In the genomic region with DNA sequence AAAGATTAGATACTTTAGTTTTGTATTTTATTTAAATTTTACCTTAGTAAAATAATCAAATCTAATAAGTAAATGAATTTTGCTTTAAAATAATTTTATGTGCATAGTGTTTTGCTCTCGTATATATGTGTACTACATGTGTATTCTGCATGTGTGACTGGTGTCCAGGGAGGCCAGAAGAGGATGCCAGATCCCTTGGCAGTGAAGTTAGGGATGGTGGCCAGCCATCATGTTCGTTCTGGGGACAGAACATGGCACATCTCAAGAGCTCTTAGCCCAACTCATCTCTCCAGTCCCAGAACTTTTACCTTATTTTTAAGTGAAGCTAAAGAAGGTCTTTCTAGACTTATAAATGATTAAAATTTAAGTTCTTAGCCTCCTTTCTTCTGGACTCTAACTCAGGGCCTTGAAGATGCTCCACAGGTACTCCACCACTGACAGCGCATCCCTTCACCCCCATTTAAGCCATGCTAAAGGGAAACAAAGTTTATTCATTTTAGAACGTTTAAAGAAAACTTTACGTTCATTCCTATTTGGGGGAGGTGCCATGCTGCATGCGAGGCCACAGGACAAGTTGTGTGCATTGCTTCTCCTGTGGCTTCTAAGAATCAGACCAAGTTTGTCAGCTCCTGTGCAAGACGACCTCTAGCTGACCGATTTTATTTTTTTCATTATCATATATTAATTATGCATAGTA, we compare ENCODE assay signal across 15 mouse cellular contexts. TPM values are rescaled to one million over a fixed set of nuclear protein-coding genes. Genes with fewer than 3 reads are reported as not detected.
DNase-seq lines count a peak whose midpoint lies in the region; ATAC-seq and TF ChIP-seq lines count a peak whose summit lies in the region.
"Had no signal": no experiment of that assay in that cellular context is flagged by ENCODE, and none has a peak within 500 bp of the region (broad histone marks: within the 10 kb centered on the region; RNA-seq: fewer than 3 reads in every experiment).

No protein-coding gene starts in this region.

- TF ChIP-seq CTCF in midbrain, postnatal 0 days (IDR thresholded peaks at IDR 0.05): no peak

- H3K4me2 ChIP-seq in midbrain, embryonic 11.5 days: no peak overlapping the region
- H3K4me2 ChIP-seq in midbrain, postnatal 0 days (ENCODE audit: low read depth, low read length, poor library complexity, severe bottlenecking): no peak overlapping the region
- H3K4me2 ChIP-seq: embryonic facial prominence, embryonic 12.5 days; forebrain, embryonic 15.5 days; heart, embryonic 12.5 days; hindbrain, embryonic 13.5 days had no signal

- H3K27me3 ChIP-seq in midbrain, embryonic 11.5 days (ENCODE audit: control insufficient read depth, insufficient read depth, low read length): no peaks in the 10 kb centered on the region
- no peaks in the 10 kb centered on the region for H3K27me3 ChIP-seq in midbrain, postnatal 0 days (ENCODE audit: insufficient read depth, low read length)
- H3K27me3 ChIP-seq: embryonic facial prominence, embryonic 12.5 days; forebrain, embryonic 15.5 days; heart, embryonic 12.5 days; hindbrain, embryonic 13.5 days had no signal

- H3K9me3 ChIP-seq in midbrain, embryonic 11.5 days (ENCODE audit: control insufficient read depth, low read length): no peaks in the 10 kb centered on the region
- no peaks in the 10 kb centered on the region for H3K9me3 ChIP-seq in midbrain, postnatal 0 days (ENCODE audit: low read length)
- H3K9me3 ChIP-seq: embryonic facial prominence, embryonic 12.5 days; forebrain, embryonic 15.5 days; heart, embryonic 12.5 days; hindbrain, embryonic 13.5 days had no signal

- no peak overlapping the region for H3K27ac ChIP-seq in midbrain, embryonic 11.5 days (ENCODE audit: low read depth, low read length)
- H3K27ac ChIP-seq in midbrain, postnatal 0 days (ENCODE audit: low read depth, low read length): no peak overlapping the region
- H3K27ac ChIP-seq: embryonic facial prominence, embryonic 12.5 days; forebrain, embryonic 15.5 days; hindbrain, embryonic 13.5 days; hindbrain, postnatal 0 days had no signal

- 89% methylated on average over 8 of the region's 8 CpGs for WGBS in midbrain, embryonic 11.5 days
- 91% methylated on average over 8 of the region's 8 CpGs for WGBS in midbrain, postnatal 0 days

- no peak overlapping the region for H3K9ac ChIP-seq in midbrain, embryonic 11.5 days (ENCODE audit: low read length)
- H3K9ac ChIP-seq in midbrain, postnatal 0 days (replicated peaks; ENCODE audit: low read length, poor library complexity, severe bottlenecking): no peak overlapping the region
- H3K9ac ChIP-seq: embryonic facial prominence, embryonic 12.5 days; forebrain, embryonic 15.5 days; heart, embryonic 12.5 days; hindbrain, embryonic 13.5 days had no signal

- no peak for ATAC-seq in midbrain, embryonic 11.5 days (ENCODE audit: low FRiP score)
- no peak for ATAC-seq in midbrain, postnatal 0 days (ENCODE audit: low FRiP score)
- ATAC-seq: forebrain, embryonic 15.5 days; hindbrain, postnatal 0 days had no signal

- H3K4me3 ChIP-seq in midbrain, embryonic 11.5 days (ENCODE audit: low read depth, low read length): no peak overlapping the region
- H3K4me3 ChIP-seq in midbrain, postnatal 0 days (ENCODE audit: low read depth, low read length): no peak overlapping the region
- H3K4me3 ChIP-seq: embryonic facial prominence, embryonic 12.5 days; forebrain, embryonic 15.5 days; heart, embryonic 12.5 days; hindbrain, embryonic 13.5 days had no signal

- H3K4me1 ChIP-seq in midbrain, embryonic 11.5 days (ENCODE audit: control insufficient read depth, insufficient read depth, low read length): peaks cover 2% of the 10 kb centered on the region; the same call in 1 of the 2 replicates
- H3K4me1 ChIP-seq in midbrain, postnatal 0 days (ENCODE audit: insufficient read depth, low read length): peaks cover 7% of the 10 kb centered on the region

- no peaks in the 10 kb centered on the region for H3K36me3 ChIP-seq in midbrain, embryonic 11.5 days (ENCODE audit: control insufficient read depth, insufficient read depth, low read length)
- H3K36me3 ChIP-seq in midbrain, postnatal 0 days (ENCODE audit: insufficient read depth, low read length): no peaks in the 10 kb centered on the region
- H3K36me3 ChIP-seq: embryonic facial prominence, embryonic 12.5 days; forebrain, embryonic 15.5 days; heart, embryonic 12.5 days; hindbrain, embryonic 13.5 days had no signal

- DNase-seq in cerebellum, postnatal 14 days: peak; percentile 49 to 67
- DNase-seq in cerebellum, adult 11 months: no peak
- peak; percentile 74 for DNase-seq in heart, adult 11 months
- DNase-seq in heart, postnatal 4 days: no peak
- DNase-seq in midbrain, embryonic 11.5 days (ENCODE audit: low spot score, missing footprints): peak; percentile 61
- no peak for DNase-seq in midbrain, postnatal 0 days (ENCODE audit: low spot score)
- DNase-seq: adrenal gland, adult 2 months; adrenal gland, postnatal 25 days; gastrocnemius, postnatal 10 days; kidney, adult 18-20 months had no signal

RNA-seq across cellular contexts. Expression of gene Sesn1, which starts 8.4 kb away (rescaled TPM):
- 10 to 100 TPM; 29.3 to 31.2 TPM for total RNA-seq in heart, postnatal 4 days (2021)
- polyA plus RNA-seq in midbrain, embryonic 11.5 days (2014; fragmentation: Nextera tagmentation; extraction: Ambion mirVana): 22.2 and 26.8 TPM in 2 replicates
- 38.4 and 42.5 TPM in 2 replicates for total RNA-seq in midbrain, postnatal 0 days (2014; rRNA removed)
- polyA plus RNA-seq in midbrain, postnatal 0 days (2015; fragmentation: Nextera tagmentation; extraction: Ambion mirVana): 30.6 and 31.3 TPM in 2 replicates

RNA-seq across cellular contexts. Expression of gene Cep57l1, which starts 8.5 kb away (rescaled TPM):
- total RNA-seq in heart, postnatal 4 days (2021): 10 to 100 TPM in 1 of 2 experiments, 1 to 10 TPM in 1; 8.7 to 10.1 TPM
- 21.6 and 26.4 TPM in 2 replicates for polyA plus RNA-seq in midbrain, embryonic 11.5 days (2014; fragmentation: Nextera tagmentation; extraction: Ambion mirVana)
- 9.0 and 13.7 TPM in 2 replicates for total RNA-seq in midbrain, postnatal 0 days (2014; rRNA removed)
- 8.1 and 8.4 TPM in 2 replicates for polyA plus RNA-seq in midbrain, postnatal 0 days (2015; fragmentation: Nextera tagmentation; extraction: Ambion mirVana)

Comparison
In these comparisons a context has a peak if more than half of its experiments do, and no peak if none do; other contexts are left out.
1. DNase-seq: peak in cerebellum, postnatal 14 days (2 of 2), heart, adult 11 months (single experiment) and midbrain, embryonic 11.5 days (single experiment); none in cerebellum, adult 11 months (single experiment), heart, postnatal 4 days (single experiment) and midbrain, postnatal 0 days (single experiment).